Mouse (Mus musculus) left cerebral cortex, postnatal 14 days (tissue): ENCODE data around the gene Kcnq5. TPM values are rescaled to one million over a fixed set of nuclear protein-coding genes. Genes with fewer than 3 reads are reported as not detected.

Experiments
- DNase-seq, 2 experiments: peaks; one replicate each; pipeline ENCODE4 v3.0.0; 2021 to 2022; ENCODE audit warnings: low spot score in 2 of 2, mixed read lengths in 1 of 2
- intact Hi-C: fragments of 180-260 bp; cut with DNase I; formaldehyde crosslinking; loops from one replicate; pipeline ENCODE4 v1.15.1; 2025
- long read RNA-seq, 2 experiments: library from polyadenylated mRNA; stranded (forward); transcript quantifications; one replicate each; pipeline ENCODE4 v2.0.0; 2021
- total RNA-seq, 2 experiments: library from RNA; stranded (reverse); gene quantifications; 2 replicates each; pipeline ENCODE4 v1.2.3; 2021

The Kcnq5 gene
- 10 to 100 TPM; 74.6 to 85.6 TPM for total RNA-seq
- long read RNA-seq, experiment 1, partial matches to known transcripts, result 2 of 18 reads
- long read RNA-seq, experiment 1, other reads (novel, unspliced or antisense), result 16 of 18 reads
- long read RNA-seq, experiment 2, partial matches to known transcripts, result 0 of 7 reads
- long read RNA-seq, experiment 2, other reads (novel, unspliced or antisense), result 7 of 7 reads

- DNase-seq, result peak; percentile 64 to 70
- intact Hi-C loops, result loop anchor here (5.0 to 10.0 kb wide), 4 partner anchors 277 to 549 kb away; no protein-coding TSS in a partner anchor
Observed at GRCm38 (mm10) chr1:21961251-21962082, at the start of gene Kcnq5. Gene Kcnq5, minus strand, starts transcription at chr1:21961942.

- intact Hi-C loops, result no loop called here
- no peak for DNase-seq
Observed at GRCm38 (mm10) chr1:21979755-21980154, 18.0 kb upstream of the Kcnq5 start.

- no peak for DNase-seq
- intact Hi-C loops, result no loop called here
Observed at GRCm38 (mm10) chr1:21979292-21979691, 17.6 kb upstream of the Kcnq5 start.

GRCm38 (mm10) chr1:21974040-21974439, 12.3 kb upstream of the Kcnq5 start:
- no peak for DNase-seq
- intact Hi-C loops, result no loop called here

GRCm38 (mm10) chr1:21967139-21967538, 5.4 kb upstream of the Kcnq5 start:
- peak in 1 of 2 experiments; percentile 7 for DNase-seq
- intact Hi-C loops, result loop anchor here (10.0 kb wide), 1 partner anchor 282 kb away; no protein-coding TSS in a partner anchor

GRCm38 (mm10) chr1:21962896-21963864, 1.4 kb upstream of the Kcnq5 start:
- intact Hi-C loops, result loop anchor here (5.0 to 10.0 kb wide), 4 partner anchors 278 to 551 kb away; no protein-coding TSS in a partner anchor
- DNase-seq, result peak in 1 of 2 experiments; percentile 31

- intact Hi-C loops, result loop anchor here (5.0 to 10.0 kb wide), 4 partner anchors 277 to 550 kb away; no protein-coding TSS in a partner anchor
- DNase-seq, result peak; percentile 25 to 40
Observed at GRCm38 (mm10) chr1:21962083-21962471, 335 bp upstream of the Kcnq5 start.

GRCm38 (mm10) chr1:21960421-21961250, 1.1 kb downstream of the Kcnq5 start:
- peak; percentile 46 for DNase-seq
- intact Hi-C loops, result loop anchor here (5.0 to 10.0 kb wide), 4 partner anchors 276 to 548 kb away; no protein-coding TSS in a partner anchor

- peak in 1 of 2 experiments; percentile 17 for DNase-seq
Observed at GRCm38 (mm10) chr1:21959648-21960285, 2.0 kb downstream of the Kcnq5 start.

GRCm38 (mm10) chr1:21958013-21958412, 3.7 kb downstream of the Kcnq5 start:
- intact Hi-C loops, result no loop called here
- peak in 1 of 2 experiments; percentile 18 for DNase-seq

More at GRCm38 (mm10) chr1:21959648-21960285, 2.0 kb downstream of the Kcnq5 start:
- intact Hi-C loops, result loop anchor here (5.0 to 10.0 kb wide), 4 partner anchors 275 to 547 kb away; no protein-coding TSS in a partner anchor

GRCm38 (mm10) chr1:21940831-21941230, 20.9 kb downstream of the Kcnq5 start:
- intact Hi-C loops, result no loop called here
- peak in 1 of 2 experiments; percentile 6 for DNase-seq

- intact Hi-C loops, result no loop called here
- DNase-seq, result no peak
Observed at GRCm38 (mm10) chr1:21927182-21927581, 34.6 kb downstream of the Kcnq5 start.

- intact Hi-C loops, result no loop called here
- DNase-seq, result peak in 1 of 2 experiments; percentile 9
Observed at GRCm38 (mm10) chr1:21923293-21923642, 38.5 kb downstream of the Kcnq5 start.

- intact Hi-C loops, result no loop called here
Observed at GRCm38 (mm10) chr1:21922578-21923292, 39.0 kb downstream of the Kcnq5 start.

GRCm38 (mm10) chr1:21919276-21919675, 42.5 kb downstream of the Kcnq5 start:
- DNase-seq, result no peak
- intact Hi-C loops, result no loop called here

More at GRCm38 (mm10) chr1:21922578-21923292, 39.0 kb downstream of the Kcnq5 start:
- peak in 1 of 2 experiments; percentile 32 for DNase-seq

- intact Hi-C loops, result no loop called here
Observed at GRCm38 (mm10) chr1:21896067-21896719, 65.5 kb downstream of the Kcnq5 start.

GRCm38 (mm10) chr1:21883747-21884146, 78.0 kb downstream of the Kcnq5 start:
- intact Hi-C loops, result no loop called here
- DNase-seq, result no peak

More at GRCm38 (mm10) chr1:21896067-21896719, 65.5 kb downstream of the Kcnq5 start:
- no peak for DNase-seq
